ENCODE assay signal across 8 mouse cellular contexts in genomic region chr15:56046679-56047532, GRCm38 (mm10).
DNase-seq lines count a peak whose midpoint lies in the region; ATAC-seq and TF ChIP-seq lines count a peak whose summit lies in the region.

No protein-coding gene starts in this region.

- TF ChIP-seq CTCF in cortical plate, adult 2 months (IDR thresholded peaks at IDR 0.05; ENCODE audit: extremely low read depth, insufficient read depth, low read length), result peak; percentile 96

- peak; percentile 97 for ATAC-seq in activated CD4-positive, CD25-positive, alpha-beta regulatory T cell, adult 4 months

- DNase-seq in gastrocnemius, postnatal 10 days, result peak; percentile 70
- DNase-seq in hindlimb bud, embryonic 11.5 days (ENCODE audit: extremely low spot score, low read depth, low spot score), result peak; percentile 69
- peak; percentile 77 to 79 for DNase-seq in left cerebral cortex, adult 18-20 months (ENCODE audit: low spot score in 2 of 2)
- DNase-seq in lung, postnatal 4 days, result peak; percentile 36 to 74
- peak; percentile 53 for DNase-seq in right cerebral cortex, adult 18-20 months
- DNase-seq in urinary bladder, adult 2 months (ENCODE audit: low spot score), result peak; percentile 50

- 0 out of 2 replicates have a peak overlapping the region, but pooled peaks have one; percentile 0 for H3K4me3 ChIP-seq in cortical plate, adult 2 months (ENCODE audit: insufficient read depth, low read length)

- TF ChIP-seq POLR2A in cortical plate, adult 2 months (IDR thresholded peaks at IDR 0.05; ENCODE audit: extremely low read depth, insufficient read depth, low read length), result no peak

- no peak overlapping the region for H3K27ac ChIP-seq in cortical plate, adult 2 months (ENCODE audit: insufficient read depth, low read length)

- H3K4me1 ChIP-seq in cortical plate, adult 2 months (ENCODE audit: control insufficient read depth, insufficient read depth, low read length), result no peaks in the 10 kb centered on the region
